Mouse (Mus musculus) megakaryocyte, embryonic 14.5 days (primary cell): Measurements from ENCODE around the gene Rsf1.

ENCODE experiments used
- FLI1 ChIP-seq: IDR thresholded peaks from 2 replicates; pipeline ENCODE4 v1.6.1; 2012; ENCODE audit warnings: low read length, inconsistent platforms, mixed read lengths
- GATA1 ChIP-seq: IDR thresholded peaks from 3 replicates; pipeline ENCODE4 v1.6.1; 2012; ENCODE audit warnings: mixed read lengths, low read length, inconsistent platforms, borderline replicate concordance

GRCm38 (mm10) chr7:97740948-97741347, 161.3 kb downstream of the Rsf1 start:
- TF ChIP-seq FLI1 (no peak), GATA1 (no peak)
